Mouse (Mus musculus) limb, embryonic 15.5 days (tissue): Measurements from ENCODE around the gene Oxsr1. TPM values are rescaled to one million over a fixed set of nuclear protein-coding genes. Genes with fewer than 3 reads are reported as not detected.
"Not testable (repeated sequence)": the region's sequence is repeated elsewhere in the genome, so short reads cannot be mapped to it uniquely, and the experiment has no call there.

ENCODE experiments used
- ATAC-seq: fragments of 200-750 bp; cut with Nextera tagmentation; 2 replicates; pipeline ENCODE4 v1.8.0; 2017; ENCODE audit warnings: low read depth, moderate TSS enrichment; ENCODE audit not compliant: insufficient number of reproducible peaks, low FRiP score, low TSS enrichment
- H3K27ac ChIP-seq: fragments of 300-500 bp; sonication (generic); 2 replicates; pipeline ENCODE4 v1.5.1; 2015; ENCODE audit warnings: moderate library complexity, mild to moderate bottlenecking, inconsistent platforms
- H3K27me3 ChIP-seq: fragments of 300-500 bp; sonication (generic); 2 replicates; pipeline ENCODE4 v1.6.1; 2015; ENCODE audit warnings: inconsistent platforms
- H3K36me3 ChIP-seq: fragments of 300-500 bp; sonication (generic); 2 replicates; pipeline ENCODE4 v1.6.1; 2015; ENCODE audit warnings: inconsistent platforms
- H3K4me1 ChIP-seq: fragments of 300-500 bp; sonication (generic); 2 replicates; pipeline ENCODE4 v1.6.1; 2015; ENCODE audit warnings: inconsistent platforms
- H3K4me2 ChIP-seq: fragments of 300-500 bp; sonication (generic); 2 replicates; pipeline ENCODE4 v1.6.1; 2015; ENCODE audit warnings: mild to moderate bottlenecking, inconsistent platforms
- H3K4me3 ChIP-seq: fragments of 300-500 bp; sonication (generic); 2 replicates; pipeline ENCODE4 v1.5.1; 2015; ENCODE audit warnings: mild to moderate bottlenecking, inconsistent platforms
- H3K9ac ChIP-seq: fragments of 300-500 bp; sonication (generic); 2 replicates; pipeline ENCODE4 v1.6.1; 2015; ENCODE audit warnings: inconsistent platforms
- H3K9me3 ChIP-seq: fragments of 300-500 bp; sonication (generic); 2 replicates; pipeline ENCODE4 v1.6.1; 2016; ENCODE audit warnings: inconsistent platforms
- WGBS: fragments of 180-500 bp; shearing (Covaris S2); methylation state at CpG from one replicate; pipeline ENCODE4 v1.1.7; 2015; 5-methylcytosine and 5-hydroxymethylcytosine counted together
- polyA plus RNA-seq: library from polyadenylated mRNA; unstranded; fragments of >200 nt; fragmentation: Nextera tagmentation; extraction: Ambion mirVana; gene quantifications from 2 replicates; pipeline ENCODE4 v1.2.1, GENCODE M21; 2015

The Oxsr1 gene
- 9.4 and 11.5 TPM in 2 replicates for polyA plus RNA-seq

DNA sequence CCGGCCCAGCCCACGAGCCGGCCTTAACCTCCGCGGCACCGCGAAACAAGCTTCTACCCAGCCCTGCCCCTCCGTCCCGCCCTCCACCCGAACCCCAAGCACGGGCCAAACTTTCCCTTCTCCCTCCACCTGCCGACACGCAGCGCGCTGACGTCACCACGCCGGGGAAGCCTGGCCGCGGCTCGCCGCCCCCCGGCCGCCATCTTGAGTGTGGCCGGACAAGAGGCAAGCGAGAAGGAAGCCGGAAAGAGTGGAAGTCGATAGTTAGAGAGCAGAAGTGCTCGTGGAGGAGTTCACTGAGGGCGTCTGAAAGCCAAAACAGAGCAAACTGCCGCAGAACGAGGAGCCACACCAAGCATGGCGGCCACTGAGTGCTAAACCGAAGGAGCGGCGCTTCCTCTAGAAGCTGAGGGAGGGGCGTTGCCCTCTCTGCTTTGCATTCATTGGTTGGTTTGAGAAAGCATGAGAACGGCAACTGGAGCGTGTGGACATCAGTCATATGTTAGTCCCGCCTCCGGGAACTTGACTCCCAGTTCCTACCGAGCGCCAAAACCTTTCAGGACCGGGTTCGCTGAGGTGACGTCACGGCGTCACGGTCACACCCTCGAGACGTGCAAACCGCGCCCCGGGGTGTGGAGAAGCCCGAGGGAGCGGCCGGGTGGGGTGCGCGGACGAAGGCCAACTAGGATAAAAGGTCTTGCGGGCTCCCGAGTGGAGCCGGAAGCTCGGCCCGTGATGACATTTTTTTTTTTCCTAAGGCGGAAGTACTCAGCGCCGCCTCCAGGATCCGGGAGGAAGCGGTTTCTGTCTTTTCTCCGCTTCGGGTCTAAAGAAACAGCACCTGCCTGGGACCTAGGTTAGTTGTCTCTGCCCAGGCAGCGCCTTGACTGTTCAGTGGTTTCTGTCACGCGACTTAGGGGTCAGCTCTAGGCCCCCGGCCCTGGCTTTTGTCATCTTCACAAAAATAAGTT is at the start of gene Oxsr1:
TSS of gene Oxsr1 (minus strand) at position 139 of the 971 bp plus-strand sequence.
- ATAC-seq = peak; percentile 98
- Histone ChIP-seq H3K4me1 (peaks cover 18% of the 10 kb centered on the region; the same call in 1 of the 2 replicates), H3K27ac (peak within 1 kb of the TSS; percentile 92), H3K9me3 (no peaks in the 10 kb centered on the region), H3K27me3 (no peaks in the 10 kb centered on the region), H3K4me2 (peak within 1 kb of the TSS; percentile 97), H3K9ac (peak within 1 kb of the TSS; percentile 81), H3K36me3 (no peaks in the 10 kb centered on the region), H3K4me3 (peak within 1 kb of the TSS; percentile 99)
- 0% methylated on average over 76 of the region's 76 CpGs for WGBS

DNA sequence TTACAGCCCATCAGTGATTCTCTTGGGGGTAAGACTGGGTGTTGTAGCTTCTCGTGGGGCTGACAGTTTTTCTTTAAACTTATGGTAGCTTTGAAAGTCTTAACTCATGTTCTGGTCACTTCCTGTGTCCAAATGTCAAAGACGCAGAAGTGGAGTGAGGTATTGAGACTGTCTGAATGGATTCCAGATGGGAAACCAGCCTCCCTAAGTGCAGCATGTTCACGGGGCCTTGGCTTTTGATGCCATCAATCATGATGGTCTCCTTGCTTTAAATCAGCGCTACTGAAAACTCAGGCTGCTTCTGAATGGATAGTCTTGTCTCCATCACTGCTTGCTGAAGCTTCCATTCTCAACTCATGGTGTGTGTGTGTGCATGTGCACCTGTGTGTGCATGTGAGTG is 49.0 kb upstream of the Oxsr1 start:
- Histone ChIP-seq H3K4me1 (no peaks in the 10 kb centered on the region), H3K9me3 (no peaks in the 10 kb centered on the region), H3K4me3 (no peak overlapping the region), H3K27me3 (no peaks in the 10 kb centered on the region), H3K4me2 (no peak overlapping the region), H3K36me3 (no peaks in the 10 kb centered on the region), H3K27ac (no peak overlapping the region), H3K9ac (no peak overlapping the region)
- WGBS = 39% methylated on average over 4 of the region's 4 CpGs
- ATAC-seq = no peak

DNA sequence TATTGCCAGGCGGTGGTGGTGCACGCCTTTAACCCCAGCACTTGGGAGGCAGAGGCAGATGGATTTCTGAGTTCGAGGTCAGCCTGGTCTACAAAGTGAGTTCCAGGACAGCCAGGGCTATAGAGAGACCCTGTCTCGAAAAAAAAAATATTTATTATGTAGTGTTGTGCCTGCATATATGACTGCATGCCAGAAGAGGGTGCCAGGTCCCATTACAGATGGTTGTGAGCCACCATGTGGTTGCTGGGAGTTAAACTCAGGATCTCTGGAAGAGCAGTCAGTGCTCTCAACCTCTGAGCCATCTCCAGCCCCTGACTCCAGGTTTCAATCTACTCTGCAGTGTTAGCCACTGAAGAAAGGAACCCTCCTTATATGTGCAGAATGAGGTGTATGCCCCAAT is 48.5 kb upstream of the Oxsr1 start:
- not testable (repeated sequence) for H3K4me1 ChIP-seq, H3K27ac ChIP-seq, H3K36me3 ChIP-seq, H3K9me3 ChIP-seq, ATAC-seq, H3K9ac ChIP-seq, H3K27me3 ChIP-seq, H3K4me2 ChIP-seq, H3K4me3 ChIP-seq
- WGBS = 56% methylated on average over 4 of the region's 4 CpGs

DNA sequence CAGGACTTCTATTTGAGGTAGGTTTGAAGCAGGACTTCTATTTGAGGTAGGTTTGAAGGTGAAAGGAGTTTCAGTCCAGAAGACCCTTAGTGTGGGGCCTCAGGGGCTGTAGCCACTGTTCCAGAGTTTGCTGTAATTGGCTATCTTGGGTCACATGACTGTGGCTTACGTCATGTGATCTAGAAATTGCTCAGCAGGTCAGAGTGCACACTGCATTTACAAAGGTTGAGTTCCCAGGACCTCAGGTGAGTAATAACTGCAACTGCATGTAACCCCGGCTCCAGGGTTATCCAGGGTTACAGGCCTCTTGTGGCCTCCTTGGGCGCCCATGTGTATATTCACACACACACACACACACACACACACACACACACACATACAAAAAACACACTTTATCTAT is 46.1 kb upstream of the Oxsr1 start:
- Histone ChIP-seq H3K36me3 (no peaks in the 10 kb centered on the region), H3K27me3 (no peaks in the 10 kb centered on the region), H3K9me3 (no peaks in the 10 kb centered on the region), H3K9ac (no peak overlapping the region), H3K4me2 (no peak overlapping the region), H3K27ac (no peak overlapping the region), H3K4me1 (no peaks in the 10 kb centered on the region), H3K4me3 (no peak overlapping the region)
- no peak for ATAC-seq
- WGBS = 90% methylated on average over 3 of the region's 3 CpGs

DNA sequence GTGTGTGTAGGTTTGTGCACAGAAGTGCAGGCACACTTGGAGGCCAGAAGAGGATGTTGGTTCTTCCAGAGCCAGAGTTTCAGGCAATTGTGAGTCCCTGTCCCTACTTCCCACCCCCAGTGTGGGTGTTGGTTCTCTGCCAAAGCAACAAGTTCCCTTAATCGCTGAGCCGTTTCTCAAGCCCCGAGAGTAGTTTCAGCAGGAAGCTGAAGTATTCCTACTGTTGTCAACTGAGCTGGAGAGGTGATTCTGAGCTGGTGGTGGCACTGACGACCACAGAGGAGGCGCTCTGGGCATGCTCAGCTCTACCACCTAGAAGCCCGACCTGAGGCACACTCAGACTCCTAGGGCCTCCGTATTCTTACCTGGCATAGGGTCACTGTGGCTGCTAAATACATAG is 43.1 kb upstream of the Oxsr1 start, which contains the start of gene Slc22a14:
TSS of gene Slc22a14 (minus strand) at position 270 of the 400 bp plus-strand sequence.
- H3K4me1 ChIP-seq = no peaks in the 10 kb centered on the region
- H3K27me3 ChIP-seq = no peaks in the 10 kb centered on the region
- H3K9ac ChIP-seq = no peak within 1 kb of the TSS
- no peak within 1 kb of the TSS for H3K4me3 ChIP-seq
- H3K36me3 ChIP-seq = no peaks in the 10 kb centered on the region
- 69% methylated on average over 7 of the region's 7 CpGs for WGBS
- no peak within 1 kb of the TSS for H3K27ac ChIP-seq
- no peak for ATAC-seq
- no peak within 1 kb of the TSS for H3K4me2 ChIP-seq
- H3K9me3 ChIP-seq = no peaks in the 10 kb centered on the region

DNA sequence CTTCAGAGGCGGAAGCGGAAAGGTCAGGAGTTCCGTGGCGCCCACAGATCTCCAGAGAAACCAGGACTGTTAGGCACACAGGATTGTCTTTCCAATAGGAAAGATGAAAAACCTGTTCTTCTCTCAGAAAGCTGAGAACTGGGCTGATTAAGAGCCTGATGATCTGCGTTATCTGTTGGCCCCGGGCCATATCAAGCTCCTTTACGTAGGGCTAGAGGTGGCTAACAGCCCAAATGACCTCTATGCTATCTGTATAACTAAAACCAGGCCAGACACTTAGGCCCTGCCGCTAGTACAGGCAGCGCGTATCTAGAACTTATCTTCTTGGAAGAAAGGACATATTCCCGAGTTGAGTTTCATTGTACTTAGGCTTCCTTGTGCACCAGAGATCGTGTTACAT is 41.0 kb upstream of the Oxsr1 start:
- Histone ChIP-seq H3K27ac (no peak overlapping the region), H3K4me1 (peaks cover 2% of the 10 kb centered on the region; the same call in 1 of the 2 replicates), H3K9ac (no peak overlapping the region), H3K4me3 (no peak overlapping the region), H3K9me3 (no peaks in the 10 kb centered on the region), H3K4me2 (no peak overlapping the region), H3K27me3 (no peaks in the 10 kb centered on the region; the same call in 1 of the 2 replicates), H3K36me3 (no peaks in the 10 kb centered on the region)
- WGBS = 77% methylated on average over 12 of the region's 12 CpGs
- ATAC-seq = no peak

DNA sequence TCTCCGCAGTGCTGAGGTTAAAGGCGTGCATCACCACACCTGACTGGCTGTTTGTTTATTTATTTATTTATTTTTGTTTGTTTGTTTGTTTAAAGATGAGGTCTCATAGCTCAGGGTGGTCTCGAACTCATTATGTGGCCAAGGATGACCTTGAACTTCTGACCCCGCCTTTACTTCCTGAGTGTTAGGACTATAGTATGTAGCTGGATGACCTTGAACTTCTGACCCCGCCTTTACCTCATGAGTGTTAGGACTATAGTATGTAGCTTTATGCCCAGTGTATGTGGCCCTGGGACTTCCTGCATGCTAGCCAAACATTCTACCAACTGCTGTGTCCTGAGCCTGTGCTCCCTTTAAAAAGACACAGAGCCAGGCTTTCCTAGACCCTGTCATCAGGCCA is 39.2 kb upstream of the Oxsr1 start:
- no peaks in the 10 kb centered on the region for H3K9me3 ChIP-seq
- H3K4me3 ChIP-seq = no peak overlapping the region
- ATAC-seq = no peak; the same call in 1 of the 2 replicates
- no peak overlapping the region for H3K9ac ChIP-seq
- no peak overlapping the region for H3K27ac ChIP-seq
- H3K36me3 ChIP-seq = no peaks in the 10 kb centered on the region
- H3K27me3 ChIP-seq = no peaks in the 10 kb centered on the region; the same call in 1 of the 2 replicates
- 90% methylated on average over 5 of the region's 5 CpGs for WGBS
- H3K4me1 ChIP-seq = peaks cover 7% of the 10 kb centered on the region; the same call in 1 of the 2 replicates
- no peak overlapping the region for H3K4me2 ChIP-seq

DNA sequence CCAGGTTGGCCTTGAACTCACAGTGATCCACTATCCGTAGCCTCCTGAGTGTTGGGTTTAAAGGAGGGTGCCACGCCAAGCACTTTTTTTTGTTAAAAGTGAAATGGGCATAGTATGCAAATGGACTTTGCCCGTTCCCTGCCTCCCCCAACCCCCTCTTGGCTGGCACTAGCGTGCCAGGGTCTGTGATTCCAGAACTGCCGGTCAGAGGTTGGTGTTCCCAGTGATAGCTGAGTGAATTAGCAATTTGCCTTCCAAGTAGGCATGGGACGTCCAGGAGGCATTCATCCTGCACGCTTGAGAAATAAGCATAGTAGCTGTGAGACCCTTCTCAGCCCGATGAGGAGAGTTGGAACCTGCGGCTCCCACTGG is 35.8 kb upstream of the Oxsr1 start:
- Histone ChIP-seq H3K4me1 (peaks cover 7% of the 10 kb centered on the region; the same call in 1 of the 2 replicates), H3K36me3 (no peaks in the 10 kb centered on the region), H3K4me3 (peak overlapping the region; percentile 73), H3K9ac (0 out of 2 replicates have a peak overlapping the region, but pooled peaks have one; percentile 76), H3K4me2 (peak overlapping the region; percentile 94), H3K27ac (no peak overlapping the region), H3K27me3 (no peaks in the 10 kb centered on the region; the same call in 1 of the 2 replicates), H3K9me3 (no peaks in the 10 kb centered on the region)
- ATAC-seq = no peak
- WGBS = 36% methylated on average over 9 of the region's 9 CpGs

DNA sequence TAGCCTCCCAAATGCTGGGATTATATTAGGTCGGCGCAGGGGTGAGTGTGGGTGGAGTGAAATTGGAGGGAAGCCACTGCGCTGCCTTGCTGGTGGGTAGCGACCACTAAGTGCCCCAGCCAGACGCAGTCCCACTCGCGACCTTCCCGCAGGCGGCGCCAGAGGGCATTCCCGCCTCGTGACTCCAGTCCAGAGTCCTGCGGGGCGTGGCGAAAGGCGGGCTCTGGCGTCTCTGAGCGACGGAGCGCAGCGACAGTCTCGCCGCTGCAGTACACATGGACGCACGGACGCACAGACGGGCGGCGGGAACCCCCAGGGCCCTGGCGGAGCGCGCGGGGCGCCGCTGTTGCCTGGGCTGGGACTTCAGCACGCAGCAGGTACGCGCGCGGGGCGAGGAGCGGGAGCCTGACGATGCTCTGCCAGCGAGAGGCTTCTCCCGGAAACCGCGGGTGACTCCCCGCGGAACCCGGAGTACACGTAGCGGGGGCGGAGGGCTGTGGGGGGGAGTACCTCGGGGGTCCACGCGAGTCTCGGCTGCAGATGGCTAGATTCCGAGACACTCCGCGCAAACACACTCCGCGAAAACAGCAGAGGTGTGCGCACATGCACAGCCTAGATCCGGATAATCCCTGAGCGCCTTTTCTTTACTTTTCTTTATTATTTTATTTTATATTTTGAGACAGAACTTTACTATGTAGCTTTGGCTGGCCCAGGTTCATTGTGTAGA is 35.3 kb upstream of the Oxsr1 start, which contains the start of gene Xylb:
TSS of gene Xylb (plus strand) at position 51 of the 727 bp plus-strand sequence.
- ATAC-seq = peak; percentile 74
- Histone ChIP-seq H3K36me3 (peaks cover 3% of the 10 kb centered on the region; the same call in 1 of the 2 replicates), H3K27me3 (no peaks in the 10 kb centered on the region; the same call in 1 of the 2 replicates), H3K9ac (peak within 1 kb of the TSS; percentile 76), H3K4me2 (peak within 1 kb of the TSS; percentile 94), H3K4me3 (peak within 1 kb of the TSS; percentile 73), H3K9me3 (no peaks in the 10 kb centered on the region), H3K4me1 (peaks cover 7% of the 10 kb centered on the region; the same call in 1 of the 2 replicates), H3K27ac (no peak within 1 kb of the TSS)
- WGBS = 2% methylated on average over 65 of the region's 65 CpGs

DNA sequence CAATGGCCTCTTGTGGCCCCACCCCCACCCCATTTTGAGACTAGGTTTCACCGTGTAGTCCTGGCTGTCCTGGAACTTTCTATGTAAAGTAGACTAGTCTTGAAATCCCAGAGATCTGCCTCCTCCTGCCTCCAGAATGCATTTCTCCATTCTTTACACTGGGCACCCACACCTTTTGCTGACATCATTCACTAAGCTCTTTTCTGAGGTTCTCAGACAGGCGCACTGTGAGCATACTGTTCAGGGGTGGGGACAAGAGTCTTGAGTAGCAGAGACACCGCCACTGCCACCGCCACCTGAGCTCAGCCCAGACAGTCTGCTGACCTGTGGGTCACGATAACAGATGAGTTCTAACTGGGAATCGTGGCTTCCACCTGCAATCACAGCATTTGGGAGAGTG is 33.7 kb upstream of the Oxsr1 start:
- Histone ChIP-seq H3K9ac (no peak overlapping the region), H3K27ac (no peak overlapping the region), H3K9me3 (no peaks in the 10 kb centered on the region), H3K36me3 (peaks cover 9% of the 10 kb centered on the region), H3K4me1 (peaks cover 7% of the 10 kb centered on the region; the same call in 1 of the 2 replicates), H3K4me2 (no peak overlapping the region), H3K4me3 (no peak overlapping the region), H3K27me3 (no peaks in the 10 kb centered on the region; the same call in 1 of the 2 replicates)
- 79% methylated on average over 6 of the region's 6 CpGs for WGBS
- no peak for ATAC-seq

DNA sequence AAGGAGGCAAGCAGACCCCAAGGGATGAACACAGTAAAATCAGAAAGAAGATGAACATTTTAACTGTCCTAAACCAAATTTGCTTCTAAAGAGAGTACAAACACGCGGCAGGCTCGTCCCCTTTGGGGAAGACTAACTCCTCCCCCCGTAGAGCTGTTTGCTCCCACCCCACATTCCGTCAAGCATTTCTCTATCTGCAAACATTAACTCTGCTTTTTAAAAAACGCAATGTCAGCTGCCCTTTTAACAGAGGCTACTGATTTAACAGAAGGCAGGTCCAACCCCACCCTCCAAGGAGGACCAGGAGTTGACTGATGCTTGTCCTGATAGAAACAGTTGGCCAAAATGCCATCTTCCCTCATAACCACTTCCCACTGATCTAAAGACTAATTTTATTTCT is 31.7 kb upstream of the Oxsr1 start:
- H3K4me3 ChIP-seq = no peak overlapping the region
- no peak overlapping the region for H3K4me2 ChIP-seq
- no peak overlapping the region for H3K27ac ChIP-seq
- no peak overlapping the region for H3K9ac ChIP-seq
- no peak for ATAC-seq
- H3K9me3 ChIP-seq = no peaks in the 10 kb centered on the region
- 69% methylated on average over 6 of the region's 6 CpGs for WGBS
- peaks cover 7% of the 10 kb centered on the region; the same call in 1 of the 2 replicates for H3K4me1 ChIP-seq
- H3K27me3 ChIP-seq = no peaks in the 10 kb centered on the region; the same call in 1 of the 2 replicates
- H3K36me3 ChIP-seq = peaks cover 20% of the 10 kb centered on the region
